Mouse (Mus musculus) embryo, embryonic 11.5 days (tissue): ENCODE results near the gene Klhl41.

Experiments used
- DNase-seq: peaks from one replicate; pipeline ENCODE4 v3.0.0-alpha.2; 2012; ENCODE audit warnings: low read depth, low spot score

Gene Klhl41

DNA sequence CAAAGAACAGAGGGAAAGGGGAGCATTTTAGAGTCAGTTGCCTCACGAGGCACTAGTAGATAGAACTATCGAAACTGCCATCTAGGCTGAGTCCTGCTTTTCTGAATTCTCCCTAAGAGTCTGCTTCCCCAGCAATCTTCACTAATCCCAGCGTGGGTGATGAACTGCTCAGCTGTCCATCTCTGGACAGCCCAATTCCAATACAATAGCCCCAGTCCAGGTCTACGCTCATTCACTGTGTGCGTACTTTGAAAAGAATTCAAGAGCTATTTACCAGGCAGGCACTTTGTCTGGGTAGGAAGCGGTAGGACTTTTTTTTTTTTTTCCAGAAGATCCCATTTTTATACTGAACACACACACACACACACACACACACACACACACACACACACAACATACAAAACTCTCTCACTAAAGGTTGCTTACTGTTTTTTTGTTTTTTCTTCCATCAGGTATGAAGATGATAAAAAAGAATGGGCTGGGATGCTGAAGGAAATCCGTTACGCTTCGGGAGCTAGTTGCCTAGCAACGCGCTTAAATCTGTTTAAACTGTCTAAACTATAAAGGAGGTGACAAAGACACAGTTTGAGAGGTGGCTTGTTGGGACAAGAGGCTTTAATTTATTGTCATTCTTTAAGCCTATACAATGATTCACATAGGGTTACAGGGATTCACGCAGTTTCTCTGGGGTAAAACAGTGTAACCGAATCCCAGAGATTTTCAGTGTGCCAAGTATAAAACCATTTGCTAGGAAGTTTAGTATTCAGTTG is 13.3 kb downstream of the Klhl41 start:
- DNase-seq = peak; percentile 7

DNA sequence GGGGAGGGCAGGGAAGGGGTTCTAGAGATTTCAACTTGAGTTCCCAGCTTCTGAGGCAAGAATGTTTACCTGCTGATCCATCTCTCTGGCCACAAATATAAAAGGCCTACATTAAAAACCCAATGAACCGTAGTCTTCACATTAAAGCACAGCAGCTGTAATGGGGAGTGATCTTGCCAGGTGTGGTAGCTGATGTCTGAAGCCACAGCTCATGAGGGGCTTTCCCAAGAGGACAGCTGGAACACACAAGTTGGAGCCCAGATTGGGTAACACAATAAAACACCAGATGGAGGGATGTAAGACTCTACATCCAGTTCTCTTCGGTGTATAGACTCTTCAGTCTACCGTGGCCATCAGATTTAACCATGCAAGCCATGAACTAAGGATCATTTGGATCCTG is 14.6 kb downstream of the Klhl41 start:
- no peak for DNase-seq

DNA sequence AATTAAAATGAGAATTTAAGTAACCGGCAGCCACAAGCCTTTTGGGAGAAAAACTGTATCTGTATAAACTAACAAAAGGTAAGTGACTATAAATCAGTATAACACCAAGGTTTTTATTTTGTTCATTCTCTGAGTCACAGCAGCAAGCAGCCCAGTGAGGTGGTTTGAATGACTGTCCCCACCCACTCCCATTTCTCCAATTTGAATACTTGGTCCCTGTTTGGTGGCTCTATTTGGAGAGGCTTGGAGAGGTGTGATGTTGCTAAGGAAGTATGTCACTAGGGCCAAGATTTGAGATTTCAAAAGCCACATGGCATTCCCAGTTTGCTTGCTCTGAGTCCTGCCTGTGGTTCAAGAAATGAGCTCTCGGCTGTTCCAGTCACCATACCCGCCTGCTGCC is 20.3 kb downstream of the Klhl41 start:
- DNase-seq = no peak

DNA sequence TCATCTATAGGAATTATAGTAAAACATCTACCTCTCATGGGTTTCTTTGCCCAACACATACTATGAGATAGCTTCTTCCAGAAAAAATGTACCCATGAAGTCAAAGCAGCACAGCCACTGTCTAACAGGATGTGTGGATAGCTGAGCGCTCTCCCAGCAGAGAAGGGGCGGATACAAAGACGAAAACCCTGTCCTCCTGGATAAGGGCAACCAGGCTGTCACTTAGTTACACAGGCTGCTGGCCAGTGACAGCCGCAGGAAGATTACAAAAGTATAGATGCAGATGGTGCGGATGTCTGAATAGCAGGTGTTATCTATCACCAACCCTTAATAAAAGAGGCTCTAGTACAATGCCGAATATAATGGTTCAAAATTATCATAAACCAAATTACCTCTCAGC is 20.9 kb downstream of the Klhl41 start:
- DNase-seq = no peak

DNA sequence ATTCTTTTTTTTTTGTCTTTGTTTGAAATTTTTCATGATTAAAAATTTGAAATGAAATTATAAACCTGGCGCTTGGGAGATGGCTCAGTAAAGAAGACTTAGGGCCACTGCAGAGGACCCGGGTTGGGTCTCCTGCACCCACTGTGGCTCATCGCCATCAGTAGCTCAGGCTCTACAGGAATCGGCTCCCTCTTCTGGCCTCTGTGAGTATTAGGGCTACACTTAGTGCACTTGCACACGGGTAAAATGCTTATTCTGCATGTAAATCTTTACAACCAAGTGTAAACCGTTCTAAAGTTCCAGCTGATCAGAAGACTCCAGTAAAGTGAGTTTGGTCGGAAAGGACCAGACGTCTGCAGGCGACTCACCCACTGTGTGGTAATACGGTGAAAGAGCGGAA is 23.6 kb downstream of the Klhl41 start:
- DNase-seq = no peak

DNA sequence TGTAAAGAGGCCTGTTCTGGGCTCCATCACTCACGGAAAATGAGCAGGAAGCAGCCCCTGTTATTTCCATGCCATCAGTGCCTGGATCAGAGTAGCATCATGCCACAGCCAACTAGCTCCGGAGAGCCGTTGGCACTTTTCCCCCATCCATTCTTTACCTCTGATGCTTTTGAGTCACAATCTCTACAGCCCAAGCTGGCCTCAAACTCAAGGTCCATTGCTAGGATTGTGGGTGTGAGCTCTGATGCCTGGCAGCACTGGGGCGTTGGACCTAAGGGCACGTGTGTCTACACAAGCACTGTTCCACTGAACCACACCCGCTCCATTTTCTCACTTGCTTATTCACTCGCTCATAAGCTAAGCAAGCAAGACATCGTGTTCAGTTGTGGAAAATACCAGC is 30.5 kb downstream of the Klhl41 start:
- DNase-seq = no peak

DNA sequence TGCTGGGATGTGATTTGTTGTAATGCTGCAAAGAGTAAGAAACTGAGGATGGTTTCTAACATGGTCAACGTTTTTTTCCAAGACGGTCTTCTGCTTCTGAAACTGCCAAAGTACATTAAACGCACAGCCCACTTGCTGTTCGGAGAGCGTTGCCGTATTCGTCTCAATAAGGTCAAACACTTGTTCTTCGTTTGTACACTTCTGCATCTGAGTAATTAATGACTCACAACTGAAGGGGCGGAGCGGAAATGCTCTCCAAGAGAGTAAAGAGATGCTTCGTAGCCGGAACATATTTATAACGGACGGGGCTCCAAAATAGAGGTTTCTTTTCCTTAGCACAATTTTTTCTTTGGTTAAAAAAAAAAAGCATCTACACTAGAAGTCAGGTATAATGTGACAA is 42.3 kb downstream of the Klhl41 start:
- no peak for DNase-seq

DNA sequence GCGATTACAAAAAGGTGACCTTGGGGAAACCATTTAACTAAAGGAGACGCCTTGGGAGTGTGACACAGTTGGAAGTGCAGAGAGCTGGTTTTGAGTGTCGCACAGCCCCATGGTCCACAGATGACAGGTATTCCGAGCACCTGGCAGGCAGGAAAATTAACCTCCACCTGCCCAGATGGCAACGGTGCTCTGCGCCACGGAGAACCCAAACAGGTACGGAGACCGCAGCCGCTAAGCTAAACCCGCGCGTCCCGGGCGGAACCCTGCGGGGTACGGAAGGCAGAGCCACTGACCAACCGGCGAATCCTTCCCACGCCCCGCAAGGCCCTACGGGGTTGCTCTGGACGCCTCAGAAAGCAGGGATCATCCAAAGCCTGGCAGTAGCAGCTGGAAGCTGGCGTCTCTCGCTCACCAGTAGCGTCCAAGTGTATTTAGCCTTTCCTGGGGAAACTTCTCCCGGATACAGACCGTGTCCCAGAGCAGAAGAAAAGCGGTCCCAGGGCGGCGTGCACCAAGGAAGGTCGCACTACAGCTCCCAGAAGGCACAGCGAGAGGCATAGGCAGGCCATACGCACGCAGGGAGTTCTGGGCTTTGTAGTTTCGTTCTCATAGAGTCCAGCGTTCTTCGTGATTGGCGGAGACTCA is 43.2 kb downstream of the Klhl41 start, which contains the start of gene Fastkd1:
Gene Fastkd1, minus strand, starts transcription at position 536 of the 645 bp plus-strand sequence.
- DNase-seq = peak; percentile 77

DNA sequence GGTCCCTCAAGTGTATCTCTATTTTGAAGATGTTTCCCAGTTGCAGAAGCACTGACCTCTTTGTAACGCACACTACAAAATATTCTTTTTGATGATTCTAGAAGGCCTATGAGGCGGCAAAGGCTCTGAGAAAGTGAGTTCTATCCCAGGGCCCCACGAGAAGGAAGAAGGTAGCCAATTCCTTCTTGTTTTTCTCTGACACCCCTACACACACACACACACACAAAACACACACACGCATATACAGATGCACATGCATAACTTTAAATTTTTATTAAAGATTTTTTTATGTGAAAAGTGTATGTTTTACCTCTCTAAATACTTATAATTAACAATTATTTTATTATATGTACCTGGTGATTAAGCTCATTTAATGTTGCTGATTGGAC is 43.7 kb downstream of the Klhl41 start:
- DNase-seq = no peak

DNA sequence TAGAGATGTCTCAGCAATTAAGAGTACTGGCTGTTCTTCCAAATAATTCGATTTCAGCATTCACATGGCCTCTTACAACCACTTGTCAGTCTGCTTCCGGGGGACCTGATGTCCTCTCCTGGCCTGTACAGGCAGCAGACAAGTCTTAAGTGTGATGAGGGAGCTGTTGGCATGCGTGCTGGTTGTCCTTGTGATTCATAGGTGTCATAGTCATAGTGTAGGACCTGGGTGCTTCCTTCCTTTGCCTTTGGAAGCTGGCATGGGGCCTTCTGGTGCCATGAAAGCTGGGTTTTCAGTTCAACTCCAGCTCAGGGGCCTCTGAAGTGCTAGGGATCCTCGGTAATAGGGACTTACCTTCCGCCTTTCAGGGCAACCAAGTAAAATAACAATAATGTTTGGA is 44.2 kb downstream of the Klhl41 start:
- no peak for DNase-seq

DNA sequence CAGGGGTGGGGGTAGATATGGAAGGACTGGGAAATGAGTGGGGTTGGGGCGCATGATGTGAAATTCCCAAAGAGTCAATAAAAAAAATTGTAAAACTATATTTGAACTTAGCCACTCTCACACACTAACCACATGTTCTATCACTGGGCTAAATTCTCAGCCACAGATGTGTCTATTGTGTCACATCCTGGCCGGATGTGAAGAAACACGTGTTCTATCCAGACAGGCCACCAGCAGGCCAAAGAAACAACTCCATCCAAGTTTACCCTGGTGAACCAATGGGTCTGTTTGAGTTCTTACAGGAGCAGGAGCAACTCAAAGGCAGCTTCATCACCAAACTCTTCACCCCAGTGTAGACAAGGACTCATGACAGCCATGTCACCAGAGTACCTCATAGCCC is 46.6 kb downstream of the Klhl41 start:
- DNase-seq = no peak

DNA sequence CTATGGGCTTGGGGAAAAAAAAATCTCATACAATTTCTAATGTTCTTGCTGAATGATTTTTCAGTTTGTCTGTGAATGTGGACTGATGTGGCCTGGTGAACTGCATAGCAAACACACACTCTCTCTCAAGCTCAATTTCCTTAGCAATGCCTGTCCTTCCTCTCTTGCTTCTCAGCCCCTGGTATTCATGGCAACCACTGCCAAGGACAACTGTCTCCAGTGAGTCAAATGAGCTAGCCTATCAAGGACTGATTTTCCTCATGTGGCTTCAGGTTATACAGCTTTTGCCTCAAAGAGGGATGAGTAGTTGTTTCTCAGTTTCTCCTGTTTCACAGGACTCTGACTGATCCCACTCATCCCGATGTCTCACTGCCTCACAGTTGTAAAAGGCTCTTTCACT is 49.2 kb downstream of the Klhl41 start:
- no peak for DNase-seq

DNA sequence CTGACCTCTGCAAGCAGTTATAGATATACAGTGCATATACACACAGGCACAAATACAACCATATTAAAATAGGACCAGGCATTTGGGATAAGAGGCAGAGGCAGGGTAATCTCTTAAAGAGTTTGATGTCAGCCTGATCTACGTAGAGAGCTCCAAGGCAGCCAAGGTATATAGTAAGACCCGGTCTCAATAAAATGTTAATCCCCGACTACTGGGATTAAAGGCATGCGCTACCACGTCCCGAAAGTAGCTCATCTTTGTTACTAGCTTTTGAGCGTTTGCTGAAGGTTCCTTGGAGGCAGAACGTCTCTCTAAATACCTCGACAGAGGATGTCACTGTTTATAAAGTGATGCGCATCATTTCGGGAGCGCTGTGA is 52.3 kb downstream of the Klhl41 start, which contains the start of gene Ppig:
Gene Ppig, plus strand, starts transcription at position 273 of the 377 bp plus-strand sequence.
- no peak for DNase-seq

DNA sequence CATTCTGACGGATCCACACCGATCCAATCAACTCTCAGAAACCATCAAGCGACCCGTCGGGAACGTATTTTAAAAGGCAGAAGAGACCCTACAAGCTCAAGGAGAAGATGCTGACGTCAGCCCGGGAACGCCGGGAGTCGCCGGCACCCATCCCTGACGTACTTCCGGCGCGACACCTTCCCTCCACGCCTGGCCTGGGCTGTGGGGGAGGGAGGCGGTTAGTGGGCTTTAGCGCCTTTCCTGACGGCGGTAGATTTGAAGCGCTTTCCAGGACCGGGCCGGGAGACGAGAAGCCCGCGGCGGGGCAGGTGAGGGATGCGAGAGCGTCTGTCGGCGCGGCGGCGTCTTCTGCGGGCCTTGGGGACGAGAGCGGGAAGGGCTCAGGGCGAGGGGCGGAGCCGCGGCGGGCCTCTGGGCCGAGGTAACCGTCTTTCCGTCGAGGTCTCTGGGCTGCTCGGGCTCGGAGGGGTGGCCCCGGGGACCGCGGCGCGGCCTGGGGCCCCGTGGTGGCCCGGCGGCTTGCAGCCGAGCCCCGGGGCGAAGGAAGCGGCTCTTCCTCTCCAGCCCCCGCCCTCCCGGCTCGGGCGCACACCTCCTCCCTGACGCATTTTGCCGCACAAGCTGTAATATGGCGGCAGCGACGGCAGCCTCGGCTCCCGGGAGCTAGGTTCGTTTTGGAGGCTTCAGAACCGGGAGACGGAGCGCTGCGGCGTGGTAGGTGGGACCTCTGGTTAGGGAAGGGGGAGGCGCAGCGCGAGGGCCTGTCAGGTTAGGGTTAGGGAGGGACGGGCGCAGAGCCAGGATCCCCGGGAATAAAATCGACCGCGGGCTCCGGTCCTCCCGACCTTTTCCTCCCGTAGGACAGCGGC is 53.0 kb downstream of the Klhl41 start:
- peak; percentile 90 for DNase-seq

DNA sequence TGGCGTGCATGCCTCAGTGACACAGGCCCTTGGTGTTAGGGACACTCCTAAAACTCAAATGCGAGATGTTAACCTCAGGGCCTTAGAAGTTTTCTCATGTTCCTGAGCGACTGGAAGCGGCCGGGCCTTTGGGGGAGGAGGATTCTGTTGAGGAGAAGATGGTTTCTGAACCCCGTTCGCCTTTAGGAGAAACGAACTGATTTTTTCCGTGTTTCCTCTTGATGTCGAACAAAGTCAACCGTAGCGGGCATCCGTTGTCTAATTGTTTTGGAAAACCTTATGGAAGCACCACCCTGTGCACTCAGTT is 53.6 kb downstream of the Klhl41 start:
- no peak for DNase-seq
